Mouse (Mus musculus) adrenal gland (tissue): ENCODE measurements around the gene Prm3.

Experiments
- intact Hi-C: fragments of 180-260 bp; cut with DNase I; formaldehyde crosslinking; loops from one replicate; pipeline ENCODE4 v1.15.1; 2025
- long read RNA-seq, 2 experiments: library from polyadenylated mRNA; unstranded; transcript quantifications; one replicate each; pipeline ENCODE4 v2.0.0; 2020; ENCODE audit warnings: borderline replicate concordance in 1 of 2; ENCODE audit not compliant: insufficient replicate concordance in 1 of 2

Prm3 gene
- long read RNA-seq, experiment 1, result 0 reads
- long read RNA-seq, experiment 2, partial matches to known transcripts, result 0 of 1 reads
- long read RNA-seq, experiment 2, other reads (novel, unspliced or antisense), result 0 of 1 reads

DNA sequence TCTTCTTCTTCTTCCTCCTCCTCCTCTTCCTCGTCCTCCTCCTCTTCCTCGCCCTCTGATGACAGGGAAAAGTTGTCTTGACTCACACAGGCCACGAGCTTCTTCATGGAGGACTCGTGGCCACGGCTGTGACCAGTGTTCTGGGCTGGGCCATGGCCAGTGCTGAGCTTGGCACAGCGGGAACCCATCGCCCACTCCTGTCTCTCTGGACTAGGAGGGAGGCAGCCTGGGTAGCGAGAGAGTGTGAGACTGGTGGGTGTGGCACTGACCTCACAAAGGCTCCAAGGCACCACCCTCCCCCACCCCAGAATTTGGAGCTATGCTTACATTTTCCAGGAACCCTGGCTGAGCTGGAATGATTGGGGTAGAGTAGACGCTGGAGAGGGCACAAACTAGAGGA, at the start of gene Prm3:
TSS of gene Prm3 (minus strand) at position 213 of the 400 bp plus-strand sequence.
- intact Hi-C loops, result no loop called here

DNA sequence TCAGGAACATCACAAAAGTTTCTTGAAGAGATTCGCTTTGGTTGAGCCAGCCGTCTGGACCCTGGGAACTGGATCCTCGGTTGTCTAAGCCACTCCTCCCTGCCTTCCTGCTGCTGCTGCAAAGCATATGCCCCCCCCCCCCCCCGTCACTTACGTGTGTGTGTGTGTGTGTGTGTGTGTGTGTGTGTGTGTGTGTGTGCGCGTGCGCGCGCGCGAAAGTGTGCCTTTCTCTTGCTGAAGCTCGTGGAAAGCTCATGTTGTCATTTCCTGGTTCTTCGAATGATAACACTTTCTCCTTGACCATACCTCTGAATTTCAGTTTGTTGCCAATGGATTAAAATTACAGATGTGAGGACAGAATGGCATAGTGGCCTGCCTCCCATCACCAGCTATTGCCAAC, 49.3 kb upstream of the Prm3 start:
- intact Hi-C loops, result loop anchor here (10.0 kb wide), 1 partner anchor 55 kb away; the partner anchor contains the start of genes Socs1 and Tnp2

GRCm38 (mm10) chr16:10838487-10839245, 48.0 kb upstream of the Prm3 start:
- intact Hi-C loops, result no loop called here

DNA sequence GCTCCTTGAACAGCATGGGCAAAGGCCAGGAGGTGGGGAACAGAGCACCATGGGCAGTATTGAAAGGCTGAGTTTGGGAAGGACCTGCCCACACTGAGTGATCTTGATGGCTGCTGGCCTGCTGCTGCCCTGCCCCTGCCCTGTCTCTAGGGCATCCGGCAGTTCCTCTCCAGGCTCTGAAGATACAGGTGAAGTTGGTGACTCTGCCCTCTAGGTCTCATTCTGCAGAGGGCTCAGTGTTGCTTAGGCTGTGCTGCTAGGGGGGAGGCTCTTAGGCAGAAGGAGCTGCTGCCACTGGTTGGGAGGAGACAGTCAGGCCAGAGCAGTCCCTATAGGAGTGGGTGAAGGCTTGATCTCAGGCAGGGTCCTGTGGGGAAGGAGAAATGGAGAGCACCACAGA, 47.2 kb upstream of the Prm3 start:
- intact Hi-C loops, result no loop called here

GRCm38 (mm10) chr16:10837250-10837649, 46.5 kb upstream of the Prm3 start:
- intact Hi-C loops, result no loop called here

- intact Hi-C loops, result no loop called here
These were observed 45.7 kb upstream of the Prm3 start for GRCm38 (mm10) chr16:10836388-10836787.

DNA sequence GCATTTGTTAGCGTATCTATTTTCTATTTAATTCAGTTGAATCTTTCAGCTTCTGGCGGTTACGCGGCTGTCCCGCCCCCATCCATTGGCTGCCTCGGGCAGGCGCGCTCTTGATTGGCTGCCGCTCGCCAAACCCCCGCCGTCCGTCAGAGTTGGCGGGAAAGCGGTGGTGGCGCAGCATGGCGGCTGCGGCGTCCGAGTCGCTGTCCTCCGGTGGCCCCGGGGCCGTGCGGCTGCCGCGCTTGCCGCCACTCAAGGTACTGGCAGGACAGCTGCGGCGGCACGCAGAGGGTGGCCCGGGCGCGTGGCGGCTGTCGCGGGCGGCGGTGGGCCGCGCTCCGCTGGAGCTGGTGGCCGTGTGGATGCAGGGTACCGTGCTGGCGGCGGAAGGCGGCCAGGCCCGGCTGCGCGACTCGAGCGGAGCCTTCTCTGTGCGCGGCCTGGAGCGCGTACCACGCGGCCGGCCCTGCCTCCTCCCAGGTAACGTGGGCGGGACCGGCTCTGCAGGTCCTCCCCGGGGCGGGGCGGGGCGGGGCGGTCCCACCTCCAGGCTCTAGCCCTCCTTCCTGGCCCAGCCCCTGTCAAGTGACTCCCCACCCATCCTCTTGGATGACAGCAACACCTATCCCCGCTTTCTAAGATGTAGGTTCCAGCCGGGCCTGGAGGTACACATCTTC, 44.3 kb upstream of the Prm3 start, which contains the start of gene Rmi2:
TSS of gene Rmi2 (plus strand) at position 149 of the 677 bp plus-strand sequence.
- intact Hi-C loops, result no loop called here

- intact Hi-C loops, result no loop called here
These were observed 43.8 kb upstream of the Prm3 start for GRCm38 (mm10) chr16:10834542-10834910.

- intact Hi-C loops, result no loop called here
These were observed 37.7 kb upstream of the Prm3 start for GRCm38 (mm10) chr16:10828461-10828805.

DNA sequence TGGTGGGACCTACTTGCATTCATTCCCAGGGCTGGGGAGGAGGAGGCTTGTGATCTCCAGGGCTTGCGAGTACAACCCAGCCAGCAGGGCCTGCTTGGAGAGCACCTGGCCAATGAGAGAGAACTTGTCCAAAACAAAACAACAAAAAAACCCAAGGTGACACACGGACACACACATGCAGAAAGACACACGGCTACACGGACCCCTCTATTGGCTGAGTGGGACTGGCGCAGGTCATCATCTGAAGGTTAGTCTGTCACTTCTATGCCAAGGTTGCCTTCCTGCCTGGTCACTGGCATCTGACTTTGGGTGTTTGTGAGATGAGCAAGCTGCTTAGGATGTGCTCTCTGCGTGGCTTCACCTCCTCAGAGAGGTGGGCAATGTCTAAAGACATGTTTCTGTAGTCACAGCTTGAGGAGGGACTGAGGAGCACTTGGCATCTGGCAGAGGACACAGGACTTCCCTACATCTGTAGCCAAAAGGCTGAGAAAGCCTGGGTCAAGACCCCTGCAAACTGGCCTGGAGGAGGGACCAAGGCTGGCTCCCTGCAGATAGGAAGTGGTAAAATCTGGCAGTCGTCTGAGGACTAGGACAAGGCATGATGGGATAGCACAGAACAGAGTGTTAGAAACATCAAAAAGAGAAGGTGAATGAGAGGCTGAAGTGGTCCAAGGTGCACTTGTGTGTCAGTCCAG, 37.2 kb upstream of the Prm3 start:
- intact Hi-C loops, result no loop called here

DNA sequence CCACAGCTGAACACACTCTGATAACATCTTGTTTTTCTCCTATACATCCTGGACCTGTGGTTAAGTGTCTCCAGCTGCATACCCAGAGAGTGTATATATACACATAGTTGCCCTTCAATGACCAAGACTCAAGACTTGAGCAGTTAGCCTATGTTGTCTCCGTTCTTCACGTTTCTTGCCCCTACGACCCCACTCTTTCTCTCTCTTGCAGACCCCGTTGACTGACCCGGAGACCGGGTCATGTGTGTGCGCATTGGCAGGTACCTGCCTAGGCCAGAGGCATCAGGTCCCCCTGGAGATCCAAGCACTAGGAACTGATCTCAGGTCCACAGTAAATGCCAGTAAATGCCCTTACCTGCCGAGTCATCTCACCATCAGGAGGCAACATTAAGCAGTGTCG, 36.6 kb upstream of the Prm3 start:
- intact Hi-C loops, result no loop called here

GRCm38 (mm10) chr16:10825840-10826239, 35.1 kb upstream of the Prm3 start:
- intact Hi-C loops, result no loop called here

DNA sequence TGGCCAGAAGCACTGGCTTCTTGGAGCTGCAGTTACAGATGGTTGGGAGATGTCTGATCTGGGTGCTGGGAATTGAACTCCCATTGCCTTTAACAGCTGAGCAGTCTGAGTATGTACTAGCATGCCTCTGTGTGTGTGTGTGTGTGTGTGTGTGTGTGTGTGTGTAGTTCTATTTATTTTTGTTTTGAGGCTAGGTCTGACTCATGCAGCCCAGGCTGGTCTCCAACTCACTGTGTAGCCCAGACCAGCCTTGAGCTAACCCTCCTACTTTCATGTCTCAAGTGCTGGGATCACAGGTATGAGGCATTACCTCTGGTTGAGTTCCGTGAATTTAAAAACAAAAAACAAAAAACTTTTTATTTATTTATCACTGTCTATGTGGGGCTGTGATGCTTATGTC, 33.8 kb upstream of the Prm3 start:
- intact Hi-C loops, result no loop called here

DNA sequence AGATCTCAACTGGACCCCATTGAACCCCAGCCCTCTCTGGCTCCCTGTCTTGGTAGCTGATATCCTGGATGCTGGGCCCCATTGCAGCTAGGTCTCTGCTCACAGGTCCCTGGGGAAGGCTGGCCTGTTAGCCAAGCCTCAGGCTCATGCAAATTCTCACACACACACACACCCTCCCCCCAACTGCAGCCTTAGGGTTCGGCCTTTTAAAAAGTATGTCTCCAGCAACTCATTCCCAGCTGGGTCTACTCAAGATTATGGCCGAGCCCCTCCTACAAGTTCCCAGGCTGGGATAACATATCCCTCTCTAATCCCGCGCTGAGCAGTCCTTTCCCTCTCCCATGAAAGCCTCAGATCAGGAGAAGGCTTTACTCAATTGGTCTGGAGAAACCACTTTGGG, 30.7 kb upstream of the Prm3 start:
- intact Hi-C loops, result no loop called here

- intact Hi-C loops, result no loop called here
These were observed 29.3 kb upstream of the Prm3 start for GRCm38 (mm10) chr16:10819966-10820365.

DNA sequence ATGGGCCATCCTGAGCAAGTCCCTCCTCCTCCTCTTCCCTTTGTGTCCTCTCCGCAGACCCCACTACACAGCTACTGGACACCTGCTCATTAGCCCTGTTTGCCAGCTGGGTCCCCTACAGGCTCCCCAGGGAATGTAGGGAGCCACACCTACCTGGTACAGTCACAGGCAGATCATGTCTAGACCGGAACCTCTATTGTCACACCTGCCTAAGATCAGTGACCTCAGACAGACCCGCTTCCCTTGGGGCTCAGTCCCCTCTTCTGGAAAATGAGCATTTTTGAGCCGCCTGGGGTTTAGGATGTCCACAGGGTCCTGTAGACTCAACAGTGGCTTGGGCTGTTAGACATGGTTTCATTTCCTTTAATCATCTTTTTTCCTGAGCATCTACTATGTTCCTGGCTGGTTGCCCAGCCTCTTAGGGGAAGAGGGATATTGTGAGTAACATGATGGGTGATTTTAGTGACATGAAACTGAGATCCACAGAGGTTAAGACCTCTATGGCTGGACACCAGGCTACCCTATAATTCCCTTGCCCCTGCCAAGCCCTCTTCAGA, 27.9 kb upstream of the Prm3 start:
- intact Hi-C loops, result no loop called here

DNA sequence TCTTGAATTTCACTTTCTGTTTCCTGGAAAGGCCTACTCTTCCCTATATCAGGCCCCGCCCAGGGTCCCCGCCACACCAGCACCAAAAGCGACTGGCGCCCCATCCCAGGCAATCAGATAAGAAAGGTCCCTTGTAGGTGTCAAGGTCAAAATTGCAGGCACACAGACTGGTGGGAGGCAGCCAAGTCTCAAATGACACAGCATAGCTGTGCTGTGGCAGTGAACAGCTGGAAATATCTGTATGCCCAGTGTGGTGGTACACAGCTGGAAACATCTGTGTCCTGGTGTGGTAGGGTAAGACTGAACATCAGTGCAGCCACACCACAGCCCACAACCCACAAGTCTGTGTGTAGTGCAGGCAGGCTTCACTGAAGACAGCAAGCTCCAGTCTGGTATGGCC, 24.1 kb upstream of the Prm3 start:
- intact Hi-C loops, result no loop called here

DNA sequence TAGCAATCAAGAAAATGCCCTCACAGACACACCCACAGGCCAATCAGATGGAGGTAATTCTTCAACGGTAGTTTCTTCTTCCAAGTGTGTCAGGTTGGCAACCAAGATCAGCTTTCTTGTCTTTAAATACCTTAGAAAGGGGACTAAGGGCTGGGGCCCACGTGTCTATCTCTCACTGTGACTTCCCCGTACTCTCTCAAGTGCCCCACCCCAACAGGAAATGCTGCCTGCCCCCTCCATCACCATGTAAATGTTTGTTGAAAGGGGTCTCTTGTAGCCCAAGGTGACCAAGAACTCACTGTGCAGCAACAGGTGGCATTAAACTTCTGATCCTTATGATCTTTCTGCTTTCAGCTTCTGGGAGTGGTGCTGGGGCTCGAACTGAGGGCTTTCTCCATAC, 23.0 kb upstream of the Prm3 start:
- intact Hi-C loops, result no loop called here

DNA sequence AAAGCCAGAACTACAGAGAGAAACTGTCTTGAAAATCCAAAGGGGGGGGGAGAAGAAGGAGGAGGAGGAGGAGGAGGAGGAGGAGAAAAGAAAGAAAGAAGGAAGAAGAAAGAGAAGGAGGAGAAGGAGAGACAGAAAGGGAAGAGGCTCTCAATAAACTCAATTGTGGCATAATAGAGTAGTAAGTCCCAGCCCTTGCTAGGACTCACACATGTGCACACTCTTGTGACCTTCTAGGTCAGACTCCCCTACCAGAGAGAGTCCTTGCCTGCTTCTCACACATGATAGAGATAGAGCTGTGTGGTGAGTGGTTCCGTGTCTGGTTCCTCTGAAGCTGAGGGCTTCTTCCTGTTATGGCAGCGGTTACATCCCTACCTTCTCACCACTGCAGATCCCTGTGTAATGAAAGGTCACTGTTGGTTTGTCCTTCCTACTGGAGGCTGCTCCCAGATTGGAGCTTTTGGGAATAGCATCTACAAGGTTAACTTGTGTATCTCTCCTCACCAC, 22.2 kb upstream of the Prm3 start, which contains the start of gene Gm11172:
TSS of gene Gm11172 (plus strand) at position 51 of the 507 bp plus-strand sequence.
- intact Hi-C loops, result no loop called here

GRCm38 (mm10) chr16:10810376-10810775, 19.7 kb upstream of the Prm3 start:
- intact Hi-C loops, result no loop called here

GRCm38 (mm10) chr16:10805789-10806527, 15.2 kb upstream of the Prm3 start, which contains the start of gene Prm1:
Prm1 (minus strand) TSS chr16:10805839.
- intact Hi-C loops, result no loop called here
